Comparison of ENCODE assay signal across 8 mouse cellular contexts in genomic region chr13:93143819-93144283, GRCm38 (mm10). TPM values are rescaled to one million over a fixed set of nuclear protein-coding genes. Genes with fewer than 3 reads are reported as not detected.
DNase-seq lines count a peak whose midpoint lies in the region; ATAC-seq and TF ChIP-seq lines count a peak whose summit lies in the region.

No protein-coding gene starts in this region.

- H3K27me3 ChIP-seq in embryonic facial prominence, embryonic 11.5 days (ENCODE audit: control insufficient read depth, insufficient read depth, low read length): no peaks in the 10 kb centered on the region
- no peaks in the 10 kb centered on the region for H3K27me3 ChIP-seq in heart, embryonic 12.5 days (replicated peaks)
- H3K27me3 ChIP-seq in liver, embryonic 13.5 days: no peaks in the 10 kb centered on the region
- no peaks in the 10 kb centered on the region for H3K27me3 ChIP-seq in stomach, embryonic 16.5 days (ENCODE audit: control insufficient read depth, insufficient read depth, low read length)

- H3K27ac ChIP-seq in left cerebral cortex, adult 2 months: peak overlapping the region; percentile 51
- no peak overlapping the region for H3K27ac ChIP-seq in embryonic facial prominence, embryonic 11.5 days (replicated peaks; ENCODE audit: low read depth, low read length)
- H3K27ac ChIP-seq in heart, embryonic 12.5 days (ENCODE audit: poor library complexity, severe bottlenecking): peak overlapping the region; percentile 87
- no peak overlapping the region for H3K27ac ChIP-seq in liver, embryonic 13.5 days
- peak overlapping the region; percentile 81 for H3K27ac ChIP-seq in stomach, embryonic 16.5 days (ENCODE audit: low read length)

- peak overlapping the region; percentile 95 for H3K4me2 ChIP-seq in embryonic facial prominence, embryonic 11.5 days (ENCODE audit: low read depth, low read length)
- peak overlapping the region; percentile 87 for H3K4me2 ChIP-seq in heart, embryonic 12.5 days
- H3K4me2 ChIP-seq in liver, embryonic 13.5 days: peak overlapping the region; percentile 73
- peak overlapping the region; percentile 98 for H3K4me2 ChIP-seq in stomach, embryonic 16.5 days (ENCODE audit: low read depth, low read length)

- TF ChIP-seq CTCF in left cerebral cortex, adult 2 months (IDR thresholded peaks at IDR 0.05): no peak

- no peaks in the 10 kb centered on the region for H3K9me3 ChIP-seq in embryonic facial prominence, embryonic 11.5 days (replicated peaks; ENCODE audit: control insufficient read depth, low read length)
- no peaks in the 10 kb centered on the region for H3K9me3 ChIP-seq in heart, embryonic 12.5 days (replicated peaks)
- H3K9me3 ChIP-seq in liver, embryonic 13.5 days (replicated peaks): no peaks in the 10 kb centered on the region
- no peaks in the 10 kb centered on the region for H3K9me3 ChIP-seq in stomach, embryonic 16.5 days (replicated peaks; ENCODE audit: control insufficient read depth, low read length)

- H3K4me3 ChIP-seq in left cerebral cortex, adult 2 months: peak overlapping the region; percentile 43
- H3K4me3 ChIP-seq in embryonic facial prominence, embryonic 11.5 days (ENCODE audit: low read depth, low read length): peak overlapping the region; percentile 43
- H3K4me3 ChIP-seq in heart, embryonic 12.5 days: peak overlapping the region; percentile 53
- H3K4me3 ChIP-seq in liver, embryonic 13.5 days (replicated peaks): peak overlapping the region; percentile 53
- H3K4me3 ChIP-seq in stomach, embryonic 16.5 days (replicated peaks; ENCODE audit: low read length): peak overlapping the region; percentile 64

- WGBS in embryonic facial prominence, embryonic 11.5 days: 24% methylated on average over 10 of the region's 11 CpGs
- WGBS in heart, embryonic 12.5 days: 19% methylated on average over 11 of the region's 11 CpGs
- 57% methylated on average over 11 of the region's 11 CpGs for WGBS in liver, embryonic 13.5 days (ENCODE audit: insufficient replicate concordance)
- 11% methylated on average over 11 of the region's 11 CpGs for WGBS in stomach, embryonic 16.5 days

- H3K4me1 ChIP-seq in embryonic facial prominence, embryonic 11.5 days (ENCODE audit: control insufficient read depth, insufficient read depth, low read length): no peaks in the 10 kb centered on the region; the same call in 1 of the 2 replicates
- H3K4me1 ChIP-seq in heart, embryonic 12.5 days (replicated peaks): peaks cover 21% of the 10 kb centered on the region
- H3K4me1 ChIP-seq in liver, embryonic 13.5 days (replicated peaks): peaks cover 15% of the 10 kb centered on the region
- H3K4me1 ChIP-seq in stomach, embryonic 16.5 days (ENCODE audit: control insufficient read depth, insufficient read depth, low read length): peaks cover 15% of the 10 kb centered on the region

- intact Hi-C loops in left cerebral cortex, adult 2 months (cut with DNase I): loop anchor here (5.0 to 10.0 kb wide), 2 partner anchors 101 to 157 kb away; no protein-coding TSS in a partner anchor

- DNase-seq in left cerebral cortex, adult 2 months (ENCODE audit: extremely low spot score in 1 of 2, low spot score in 2 of 2): no peak
- DNase-seq in left cerebral cortex, adult 11 months (ENCODE audit: low spot score): no peak
- no peak for DNase-seq in embryonic facial prominence, embryonic 11.5 days (ENCODE audit: low spot score)
- no peak for DNase-seq in liver, embryonic 13.5 days

- H3K36me3 ChIP-seq in embryonic facial prominence, embryonic 11.5 days (replicated peaks; ENCODE audit: control insufficient read depth, insufficient read depth, low read depth, low read length): no peaks in the 10 kb centered on the region
- H3K36me3 ChIP-seq in heart, embryonic 12.5 days: peaks cover 13% of the 10 kb centered on the region
- H3K36me3 ChIP-seq in liver, embryonic 13.5 days: peaks cover 6% of the 10 kb centered on the region
- H3K36me3 ChIP-seq in stomach, embryonic 16.5 days (ENCODE audit: control insufficient read depth, insufficient read depth, low read length): no peaks in the 10 kb centered on the region

- H3K9ac ChIP-seq in embryonic facial prominence, embryonic 11.5 days (replicated peaks; ENCODE audit: low read length): peak overlapping the region; percentile 68
- H3K9ac ChIP-seq in heart, embryonic 12.5 days: peak overlapping the region; percentile 74
- peak overlapping the region; percentile 53; the same call in 1 of the 2 replicates for H3K9ac ChIP-seq in liver, embryonic 13.5 days
- H3K9ac ChIP-seq in stomach, embryonic 16.5 days (ENCODE audit: low read length): peak overlapping the region; percentile 76

- ATAC-seq in embryonic facial prominence, embryonic 11.5 days (replicated peaks; ENCODE audit: insufficient number of reproducible peaks, low FRiP score, low TSS enrichment, low read depth): peak; percentile 14; the same call in 1 of the 2 replicates
- 0 out of 2 replicates have a peak, but pooled peaks have one; percentile 5 for ATAC-seq in heart, embryonic 12.5 days (ENCODE audit: insufficient number of reproducible peaks, low FRiP score)
- no peak for ATAC-seq in liver, embryonic 13.5 days (ENCODE audit: low read depth)
- ATAC-seq in stomach, embryonic 16.5 days (ENCODE audit: insufficient read depth, low FRiP score): peak; percentile 65; the same call in 1 of the 2 replicates
- no peak for ATAC-seq in monocyte, adult 5-6 weeks (replicated peaks; ENCODE audit: insufficient number of reproducible peaks, low FRiP score, low TSS enrichment, poor library complexity, severe bottlenecking)
- no peak for ATAC-seq in inflammation-experienced regulatory T-cells, adult 6 months

RNA-seq across cellular contexts. Expression of gene Cmya5, which starts 0.7 kb away (rescaled TPM):
- total RNA-seq in left cerebral cortex, adult 2 months (2021): 1 to 10 TPM; 5.4 to 6.0 TPM
- polyA plus RNA-seq in embryonic facial prominence, embryonic 11.5 days (2014; fragmentation: Nextera tagmentation; extraction: Ambion mirVana): 0.07 and 0.13 TPM in 2 replicates
- 3.9 and 5.0 TPM in 2 replicates for polyA plus RNA-seq in heart, embryonic 12.5 days (2016; fragmentation: Nextera tagmentation; extraction: Ambion mirVana)
- polyA plus RNA-seq in liver, embryonic 13.5 days (2015; fragmentation: Nextera tagmentation; extraction: Ambion mirVana): 0.01 and 0.02 TPM in 2 replicates
- 0.12 and 0.81 TPM in 2 replicates for polyA plus RNA-seq in stomach, embryonic 16.5 days (2015; fragmentation: Nextera tagmentation; extraction: Ambion mirVana)
- 2.5 to 4.3 TPM (median 3.1 TPM) in 3 replicates for total RNA-seq in monocyte, adult 5-6 weeks (2017)
- under 1 TPM; 0.18 to 0.74 (median 0.63) TPM for polyA plus RNA-seq in inflammation-experienced regulatory T-cells, adult 6 months (2017; shearing (Covaris generic))

RNA-seq across cellular contexts. Expression of gene Tent2, which starts 48.3 kb away (rescaled TPM):
- total RNA-seq in left cerebral cortex, adult 2 months (2021): 10 to 100 TPM; 23.9 to 30.1 TPM
- 93.9 and 96.3 TPM in 2 replicates for polyA plus RNA-seq in embryonic facial prominence, embryonic 11.5 days (2014; fragmentation: Nextera tagmentation; extraction: Ambion mirVana)
- polyA plus RNA-seq in heart, embryonic 12.5 days (2016; fragmentation: Nextera tagmentation; extraction: Ambion mirVana): 50.8 and 51.1 TPM in 2 replicates
- 32.2 and 41.0 TPM in 2 replicates for polyA plus RNA-seq in liver, embryonic 13.5 days (2015; fragmentation: Nextera tagmentation; extraction: Ambion mirVana)
- polyA plus RNA-seq in stomach, embryonic 16.5 days (2015; fragmentation: Nextera tagmentation; extraction: Ambion mirVana): 46.9 and 48.6 TPM in 2 replicates
- total RNA-seq in monocyte, adult 5-6 weeks (2017): 64.4 to 66.8 TPM (median 64.7 TPM) in 3 replicates
- polyA plus RNA-seq in inflammation-experienced regulatory T-cells, adult 6 months (2017; shearing (Covaris generic)): 10 to 100 TPM; 17.7 to 19.1 (median 18.4) TPM

Comparison
In these comparisons a context has a peak if more than half of its experiments do, and no peak if none do; other contexts are left out.
1. H3K27ac ChIP-seq: peak in left cerebral cortex, adult 2 months (single experiment), heart, embryonic 12.5 days (single experiment) and stomach, embryonic 16.5 days (single experiment); none in embryonic facial prominence, embryonic 11.5 days (single experiment) and liver, embryonic 13.5 days (single experiment).
2. ATAC-seq: peak in embryonic facial prominence, embryonic 11.5 days (single experiment), heart, embryonic 12.5 days (single experiment) and stomach, embryonic 16.5 days (single experiment); none in liver, embryonic 13.5 days (single experiment), monocyte, adult 5-6 weeks (single experiment) and inflammation-experienced regulatory T-cells, adult 6 months (single experiment).
3. Peak in every context shown above with its lines, with median percentiles within 50 percentile points of each other: H3K4me3 ChIP-seq, H3K4me2 ChIP-seq and H3K9ac ChIP-seq.